Mouse (Mus musculus) heart, postnatal 0 days (tissue): ENCODE results near the gene Tbc1d1.

ENCODE experiments used
- CTCF ChIP-seq: IDR thresholded peaks from 2 replicates; pipeline ENCODE4 v1.5.1; 2016; ENCODE audit warnings: antibody characterized with exemption, control low read depth, low read depth
- EP300 ChIP-seq: IDR thresholded peaks from 2 replicates; pipeline ENCODE4 v1.6.1; 2016; ENCODE audit warnings: antibody characterized with exemption, low read depth

- peak; percentile 50 for TF ChIP-seq CTCF
- TF ChIP-seq EP300, result no peak
Observed at GRCm38 (mm10) chr5:64242795-64243455, 86.8 kb downstream of the Tbc1d1 start.
